Mouse (Mus musculus) midbrain, embryonic 14.5 days (tissue): ENCODE measurements at regions not wholly inside any gene's neighbourhood (a gene's known extent, or its start where the extent isn't known, plus 50 kb on each side); places are given as distances from the start of the nearest gene placed in this dataset.

Experiments
- ATAC-seq: fragments of 200-750 bp; cut with Nextera tagmentation; 2 replicates; pipeline ENCODE4 v1.8.0; 2017; ENCODE audit warnings: moderate number of reproducible peaks, moderate library complexity; ENCODE audit not compliant: low FRiP score, low TSS enrichment
- DNase-seq: peaks from one replicate; pipeline ENCODE4 v3.0.0-alpha.2; 2015
- H3K27ac ChIP-seq: fragments of 300-500 bp; sonication (generic); replicated peaks from 2 replicates; pipeline ENCODE4 v1.5.1; 2014; ENCODE audit warnings: mild to moderate bottlenecking, low read depth, low read length, moderate library complexity
- H3K27me3 ChIP-seq: fragments of 300-500 bp; sonication (generic); 2 replicates; pipeline ENCODE4 v1.6.1; 2014; ENCODE audit warnings: low read length, control low read depth, mixed read lengths; ENCODE audit not compliant: control insufficient read depth, insufficient read depth
- H3K36me3 ChIP-seq: fragments of 300-500 bp; sonication (generic); 2 replicates; pipeline ENCODE4 v1.6.1; 2014; ENCODE audit warnings: low read length, control low read depth; ENCODE audit not compliant: control insufficient read depth, insufficient read depth
- H3K4me1 ChIP-seq: fragments of 300-500 bp; sonication (generic); 2 replicates; pipeline ENCODE4 v1.6.1; 2014; ENCODE audit warnings: mild to moderate bottlenecking, antibody characterized with exemption, low read length, control low read depth; ENCODE audit not compliant: control insufficient read depth, insufficient read depth
- H3K4me2 ChIP-seq: fragments of 300-500 bp; sonication (generic); 2 replicates; pipeline ENCODE4 v1.6.1; 2014; ENCODE audit warnings: mild to moderate bottlenecking, low read length, moderate library complexity
- H3K4me3 ChIP-seq: fragments of 300-500 bp; sonication (generic); replicated peaks from 2 replicates; pipeline ENCODE4 v1.5.1; 2014; ENCODE audit warnings: low read depth, low read length
- H3K9ac ChIP-seq: fragments of 300-500 bp; sonication (generic); replicated peaks from 2 replicates; pipeline ENCODE4 v1.6.1; 2014; ENCODE audit warnings: mild to moderate bottlenecking, low read length, moderate library complexity
- H3K9me3 ChIP-seq: fragments of 300-500 bp; sonication (generic); 2 replicates; pipeline ENCODE4 v1.6.1; 2016; ENCODE audit warnings: low read length, control low read depth, mixed read lengths; ENCODE audit not compliant: control insufficient read depth
- WGBS: fragments of 180-500 bp; shearing (Covaris S2); extraction: QIAGEN DNeasy Blood & Tissue Kit; methylation state at CpG from one replicate; pipeline ENCODE4 v1.1.7; 2014; 5-methylcytosine and 5-hydroxymethylcytosine counted together

DNA sequence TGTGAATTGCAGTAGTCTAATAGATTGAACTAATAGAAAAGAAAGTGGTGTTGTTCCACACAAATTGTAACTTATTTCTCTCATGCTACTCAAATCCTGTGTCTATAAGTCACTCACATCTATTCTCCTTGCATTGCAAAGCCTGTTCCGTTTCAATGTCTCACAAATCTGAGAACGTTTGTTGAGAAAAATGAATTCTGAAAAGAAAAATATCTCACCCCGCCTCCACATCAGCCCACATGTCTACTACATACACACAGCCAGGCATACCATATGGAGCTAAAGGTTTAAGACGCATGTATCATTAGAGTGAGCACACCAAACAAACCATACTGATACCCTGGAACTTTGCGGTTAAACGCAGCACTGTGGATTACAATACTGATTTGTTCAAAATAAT is 258.0 kb downstream of the Zpld1 start:
- Histone ChIP-seq H3K4me3 (no peak overlapping the region), H3K4me2 (no peak overlapping the region), H3K4me1 (no peaks in the 10 kb centered on the region), H3K9ac (no peak overlapping the region), H3K9me3 (no peaks in the 10 kb centered on the region), H3K27ac (no peak overlapping the region), H3K27me3 (no peaks in the 10 kb centered on the region), H3K36me3 (no peaks in the 10 kb centered on the region)
- DNase-seq (no peak), ATAC-seq (no peak)
- 94% methylated on average over 6 of the region's 6 CpGs for WGBS

DNA sequence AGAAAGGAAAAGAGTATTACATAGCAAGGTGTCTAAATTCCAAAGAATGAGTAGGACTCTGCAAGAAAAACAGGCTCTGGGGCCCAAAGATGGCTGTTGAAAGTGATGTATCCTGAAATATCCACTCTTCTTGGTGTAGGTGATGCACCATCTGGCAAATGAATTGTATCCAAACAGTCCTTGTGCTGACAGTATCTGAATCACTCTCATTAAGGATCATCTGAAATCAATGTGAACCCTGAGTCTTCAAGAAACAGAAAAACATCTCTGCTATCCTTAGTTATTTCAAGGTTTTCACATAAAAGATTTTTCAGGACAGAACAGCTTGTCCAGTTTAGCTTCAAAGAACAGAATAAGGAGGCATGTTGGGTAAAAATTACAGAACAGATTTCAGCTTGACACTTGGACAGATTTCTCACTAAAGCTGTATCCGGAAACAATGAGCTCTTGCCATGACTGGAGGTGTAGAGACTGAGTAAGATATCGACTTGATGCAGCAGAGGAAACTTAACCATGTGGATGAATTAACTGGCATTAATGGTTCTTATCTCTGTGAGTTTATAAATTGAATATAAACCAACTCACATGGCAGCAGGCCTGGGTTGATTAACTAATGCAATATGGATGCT is 296.0 kb downstream of the Zpld1 start:
- H3K4me2 ChIP-seq, result no peak overlapping the region
- H3K9ac ChIP-seq, result no peak overlapping the region
- no peaks in the 10 kb centered on the region for H3K27me3 ChIP-seq
- no peaks in the 10 kb centered on the region for H3K9me3 ChIP-seq
- no peak for DNase-seq
- ATAC-seq, result no peak
- H3K4me3 ChIP-seq, result no peak overlapping the region
- 89% methylated on average over 2 of the region's 2 CpGs for WGBS
- no peaks in the 10 kb centered on the region for H3K36me3 ChIP-seq
- no peak overlapping the region for H3K27ac ChIP-seq
- H3K4me1 ChIP-seq, result no peaks in the 10 kb centered on the region

DNA sequence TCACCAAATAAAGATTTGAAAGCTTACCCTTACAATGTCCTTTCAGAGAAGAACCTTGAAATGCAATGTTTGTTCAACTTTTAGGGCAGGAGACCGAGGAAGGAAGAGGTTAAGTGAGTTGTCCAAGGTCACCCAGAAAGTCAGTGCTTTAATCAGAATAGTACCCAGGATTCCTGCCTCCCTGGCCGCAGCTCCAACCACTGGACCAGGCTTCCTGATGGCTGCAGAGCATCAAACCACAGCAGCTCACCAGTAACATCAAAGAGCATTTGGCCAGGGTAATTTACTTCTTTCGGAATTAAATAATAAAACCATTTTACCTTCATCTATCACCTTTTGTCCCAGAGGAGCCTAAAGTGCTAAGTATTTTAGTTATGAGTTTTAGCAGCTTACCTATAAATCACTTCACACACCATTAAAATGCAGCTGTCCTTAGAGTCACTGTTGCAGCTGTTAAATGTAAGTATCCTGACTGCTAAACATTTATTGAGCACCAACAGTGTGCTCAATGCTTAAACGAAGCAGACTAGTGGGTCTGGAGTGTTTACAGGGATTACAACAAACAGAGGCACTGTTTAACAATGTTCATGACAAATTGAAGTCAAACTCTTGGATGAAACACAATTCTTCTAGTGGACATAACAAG is 306.1 kb downstream of the Zpld1 start:
- Histone ChIP-seq H3K9me3 (no peaks in the 10 kb centered on the region), H3K4me1 (no peaks in the 10 kb centered on the region), H3K27me3 (no peaks in the 10 kb centered on the region), H3K9ac (no peak overlapping the region), H3K4me2 (no peak overlapping the region), H3K27ac (no peak overlapping the region), H3K36me3 (no peaks in the 10 kb centered on the region), H3K4me3 (no peak overlapping the region)
- DNase-seq (no peak), ATAC-seq (no peak)
- WGBS, result 78% methylated on average over 4 of the region's 4 CpGs

DNA sequence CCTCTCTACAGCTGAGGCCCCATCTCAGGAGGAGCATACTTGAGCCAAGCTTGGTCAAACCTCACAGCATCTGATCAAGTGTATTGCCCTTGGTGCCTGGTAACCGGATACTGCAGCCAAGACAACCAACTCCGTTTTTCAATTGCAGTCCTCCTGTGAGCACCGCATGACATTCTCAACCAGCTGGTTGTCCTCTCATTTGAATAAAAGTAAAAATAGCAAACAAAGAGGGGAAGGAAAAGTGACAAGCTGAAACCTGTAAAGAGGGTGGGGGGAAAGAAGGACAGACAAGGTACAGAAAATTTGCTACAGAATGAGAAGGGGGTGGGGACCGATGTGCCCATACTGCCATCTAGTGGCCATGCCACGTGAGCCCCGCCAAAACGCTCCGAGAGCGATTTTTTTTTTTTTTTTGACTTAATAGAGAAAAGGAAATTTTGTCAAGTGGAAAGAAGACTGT is 314.0 kb downstream of the Zpld1 start:
- 3% methylated on average over 9 of the region's 9 CpGs for WGBS
- Histone ChIP-seq H3K4me2 (peak overlapping the region; percentile 44), H3K9ac (no peak overlapping the region), H3K9me3 (no peaks in the 10 kb centered on the region), H3K36me3 (no peaks in the 10 kb centered on the region), H3K27ac (no peak overlapping the region), H3K4me3 (peak overlapping the region; percentile 19; the same call in 1 of the 2 replicates), H3K27me3 (no peaks in the 10 kb centered on the region), H3K4me1 (no peaks in the 10 kb centered on the region)
- peak; percentile 89 for DNase-seq
- peak; percentile 79 for ATAC-seq

DNA sequence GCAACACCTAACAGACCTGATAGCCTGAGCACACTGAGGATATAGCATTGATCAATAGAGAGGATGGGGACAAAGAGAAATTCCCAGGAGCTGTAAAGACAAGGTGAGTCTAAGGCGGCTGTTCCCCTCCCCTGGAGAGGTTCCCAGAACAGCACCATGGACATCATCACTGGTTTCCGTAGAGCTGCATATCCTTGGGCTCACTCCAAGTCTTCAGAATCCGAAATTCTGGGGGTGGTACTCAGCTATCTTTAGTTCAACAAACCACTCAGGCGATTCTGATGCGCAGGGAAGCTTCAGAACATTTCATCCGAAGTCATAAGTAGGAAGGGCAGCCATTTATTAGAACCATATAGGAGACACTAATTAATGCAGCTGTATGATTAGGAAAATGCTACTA is 327.4 kb downstream of the Zpld1 start:
- ATAC-seq, result no peak
- H3K4me2 ChIP-seq, result no peak overlapping the region
- WGBS, result 86% methylated on average over 6 of the region's 6 CpGs

DNA sequence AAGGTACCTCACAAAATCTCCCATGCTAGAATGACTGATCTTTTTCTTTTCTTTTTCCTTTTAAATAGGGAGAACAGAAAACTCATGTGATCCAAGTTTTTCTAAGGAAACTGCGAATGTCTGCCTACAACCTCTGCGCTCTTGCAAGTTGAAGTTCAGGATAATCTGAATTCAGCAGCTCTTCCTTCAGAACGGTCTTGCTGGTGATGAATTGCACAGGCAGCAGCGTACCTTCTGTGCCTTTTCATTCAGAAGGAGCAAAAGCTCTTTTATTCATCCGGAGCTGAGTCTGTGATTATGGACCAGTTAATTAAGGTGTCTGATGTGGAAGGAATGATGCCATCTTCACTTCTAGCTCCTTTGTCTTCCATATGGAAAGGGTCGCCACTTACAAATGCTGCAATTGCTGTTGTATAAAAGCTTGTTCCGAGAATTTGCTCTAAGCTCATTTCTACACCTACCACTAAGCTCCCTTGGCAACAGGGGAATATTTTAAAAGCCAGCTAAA is 353.9 kb downstream of the Zpld1 start:
- H3K4me1 ChIP-seq, result no peaks in the 10 kb centered on the region
- DNase-seq, result peak; percentile 23
- no peaks in the 10 kb centered on the region for H3K36me3 ChIP-seq
- ATAC-seq, result no peak
- no peak overlapping the region for H3K27ac ChIP-seq
- 42% methylated on average over 7 of the region's 7 CpGs for WGBS
- no peaks in the 10 kb centered on the region for H3K27me3 ChIP-seq
- H3K9me3 ChIP-seq, result no peaks in the 10 kb centered on the region
- no peak overlapping the region for H3K9ac ChIP-seq
- no peak overlapping the region for H3K4me3 ChIP-seq
- H3K4me2 ChIP-seq, result 0 out of 2 replicates have a peak overlapping the region, but pooled peaks have one; percentile 19

More for the DNA sequence above, 327.4 kb downstream of the Zpld1 start:
- Histone ChIP-seq H3K4me1 (no peaks in the 10 kb centered on the region), H3K9ac (no peak overlapping the region), H3K27me3 (no peaks in the 10 kb centered on the region), H3K9me3 (no peaks in the 10 kb centered on the region), H3K27ac (no peak overlapping the region), H3K4me3 (no peak overlapping the region), H3K36me3 (no peaks in the 10 kb centered on the region)
- no peak for DNase-seq

DNA sequence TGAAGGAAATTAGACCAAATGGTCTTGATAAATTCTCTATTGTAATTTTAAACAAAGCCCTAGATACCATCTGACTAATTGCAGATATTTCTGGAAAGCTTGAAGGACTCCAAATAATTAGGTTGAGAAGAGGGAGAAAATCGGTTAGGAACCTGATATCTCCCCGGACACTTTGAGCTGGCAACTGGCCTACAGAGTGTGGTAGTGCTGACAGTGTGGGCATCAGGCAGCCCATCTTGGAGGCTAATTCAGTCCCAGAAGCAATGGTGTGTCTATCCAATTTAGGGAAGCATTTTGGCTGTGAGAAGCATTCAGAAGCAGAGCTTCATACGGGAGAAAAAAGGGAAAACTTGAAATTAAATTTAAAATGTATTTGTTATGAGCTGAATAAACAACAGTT is 369.5 kb downstream of the Zpld1 start:
- H3K9me3 ChIP-seq, result 0 out of 2 replicates have a peak, but pooled peaks cover 6% of the 10 kb centered on the region
- no peak overlapping the region for H3K9ac ChIP-seq
- H3K4me2 ChIP-seq, result no peak overlapping the region
- ATAC-seq (no peak), DNase-seq (no peak)
- no peak overlapping the region for H3K27ac ChIP-seq
- 75% methylated on average over 3 of the region's 3 CpGs for WGBS
- no peaks in the 10 kb centered on the region for H3K36me3 ChIP-seq
- H3K4me1 ChIP-seq, result no peaks in the 10 kb centered on the region
- no peaks in the 10 kb centered on the region for H3K27me3 ChIP-seq
- H3K4me3 ChIP-seq, result no peak overlapping the region

DNA sequence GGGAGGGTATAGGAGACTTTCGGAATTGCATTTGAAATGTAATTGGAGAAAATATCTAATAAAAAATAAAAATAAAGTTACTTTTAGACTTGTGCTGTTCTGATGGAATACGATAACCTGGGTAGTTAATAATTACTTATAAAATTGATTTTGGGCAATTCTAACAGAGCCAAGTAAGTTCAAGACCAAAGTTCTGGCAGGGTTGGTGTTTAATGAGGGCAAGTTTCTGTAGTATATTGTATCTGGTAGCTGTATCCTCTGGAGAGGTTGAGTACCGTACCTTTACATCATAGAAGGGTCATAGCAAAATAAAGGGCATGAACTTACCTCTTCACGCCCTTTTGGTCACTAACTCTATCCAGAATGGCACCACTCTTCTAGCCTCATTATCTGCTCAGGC is 394.9 kb downstream of the Zpld1 start:
- no peak overlapping the region for H3K27ac ChIP-seq
- H3K4me3 ChIP-seq, result no peak overlapping the region
- no peak overlapping the region for H3K4me2 ChIP-seq
- H3K27me3 ChIP-seq, result no peaks in the 10 kb centered on the region
- no peak for ATAC-seq
- no peaks in the 10 kb centered on the region for H3K4me1 ChIP-seq
- no peaks in the 10 kb centered on the region for H3K9me3 ChIP-seq
- H3K36me3 ChIP-seq, result no peaks in the 10 kb centered on the region
- no peak for DNase-seq
- 95% methylated on average over 4 of the region's 4 CpGs for WGBS
- no peak overlapping the region for H3K9ac ChIP-seq

DNA sequence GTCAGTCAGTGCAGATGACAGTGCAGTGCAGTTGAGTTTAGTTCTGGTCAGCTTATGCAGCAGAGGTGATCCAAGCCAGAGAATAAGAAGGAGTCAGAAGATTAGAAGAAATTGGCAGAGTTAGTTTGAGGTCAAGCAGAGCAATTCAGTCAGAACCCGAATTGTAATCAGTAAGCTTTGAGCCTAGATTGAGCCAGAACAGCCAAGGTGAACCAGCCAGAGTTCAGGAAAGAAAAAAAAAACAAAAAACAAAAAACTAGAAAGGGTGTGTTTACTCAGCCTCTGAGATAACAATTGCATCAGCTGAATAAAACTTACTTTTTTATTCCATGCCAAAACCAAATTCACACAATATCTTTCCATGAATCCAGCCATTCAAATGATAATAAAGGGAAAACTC is 396.3 kb downstream of the Zpld1 start:
- 79% methylated on average over 1 of the region's 1 CpGs for WGBS
- ATAC-seq (no peak), DNase-seq (no peak)
- Histone ChIP-seq H3K4me2 (no peak overlapping the region), H3K36me3 (no peaks in the 10 kb centered on the region), H3K9ac (no peak overlapping the region), H3K27me3 (no peaks in the 10 kb centered on the region), H3K4me3 (no peak overlapping the region), H3K9me3 (no peaks in the 10 kb centered on the region), H3K4me1 (no peaks in the 10 kb centered on the region), H3K27ac (no peak overlapping the region)
